Mouse (Mus musculus) embryonic facial prominence, embryonic 15.5 days (tissue): ENCODE measurements around the gene Fndc7. TPM values are rescaled to one million over a fixed set of nuclear protein-coding genes. Genes with fewer than 3 reads are reported as not detected.

Source experiments
- ATAC-seq: fragments of 200-750 bp; cut with Nextera tagmentation; 2 replicates; pipeline ENCODE4 v1.8.0; 2017; ENCODE audit warnings: low read depth, moderate TSS enrichment; ENCODE audit not compliant: insufficient number of reproducible peaks, low FRiP score, low TSS enrichment
- H3K27ac ChIP-seq: fragments of 300-500 bp; sonication (generic); replicated peaks from 2 replicates; pipeline ENCODE4 v1.5.1; 2015; ENCODE audit warnings: mild to moderate bottlenecking, inconsistent platforms
- H3K27me3 ChIP-seq: fragments of 300-500 bp; sonication (generic); 2 replicates; pipeline ENCODE4 v1.6.1; 2015; ENCODE audit warnings: inconsistent platforms
- H3K36me3 ChIP-seq: fragments of 300-500 bp; sonication (generic); 2 replicates; pipeline ENCODE4 v1.6.1; 2015; ENCODE audit warnings: mild to moderate bottlenecking, inconsistent platforms
- H3K4me1 ChIP-seq: fragments of 300-500 bp; sonication (generic); 2 replicates; pipeline ENCODE4 v1.6.1; 2015; ENCODE audit warnings: inconsistent platforms
- H3K4me2 ChIP-seq: fragments of 300-500 bp; sonication (generic); replicated peaks from 2 replicates; pipeline ENCODE4 v1.6.1; 2015; ENCODE audit warnings: mild to moderate bottlenecking, inconsistent platforms
- H3K4me3 ChIP-seq: fragments of 300-500 bp; sonication (generic); replicated peaks from 2 replicates; pipeline ENCODE4 v1.5.1; 2015; ENCODE audit warnings: mild to moderate bottlenecking, inconsistent platforms
- H3K9ac ChIP-seq: fragments of 300-500 bp; sonication (generic); 2 replicates; pipeline ENCODE4 v1.6.1; 2015; ENCODE audit warnings: inconsistent platforms
- H3K9me3 ChIP-seq: fragments of 300-500 bp; sonication (generic); replicated peaks from 2 replicates; pipeline ENCODE4 v1.6.1; 2016; ENCODE audit warnings: inconsistent platforms
- WGBS: fragments of 180-500 bp; shearing (Covaris S2); methylation state at CpG from one replicate; pipeline ENCODE4 v1.1.7; 2015; 5-methylcytosine and 5-hydroxymethylcytosine counted together
- polyA plus RNA-seq: library from polyadenylated mRNA; unstranded; fragments of >200 nt; fragmentation: Nextera tagmentation; extraction: Ambion mirVana; gene quantifications from 2 replicates; pipeline ENCODE4 v1.2.1, GENCODE M21; 2015

The Fndc7 gene
- polyA plus RNA-seq, 1 experiment from 2014 or later: 0.94 TPM

DNA sequence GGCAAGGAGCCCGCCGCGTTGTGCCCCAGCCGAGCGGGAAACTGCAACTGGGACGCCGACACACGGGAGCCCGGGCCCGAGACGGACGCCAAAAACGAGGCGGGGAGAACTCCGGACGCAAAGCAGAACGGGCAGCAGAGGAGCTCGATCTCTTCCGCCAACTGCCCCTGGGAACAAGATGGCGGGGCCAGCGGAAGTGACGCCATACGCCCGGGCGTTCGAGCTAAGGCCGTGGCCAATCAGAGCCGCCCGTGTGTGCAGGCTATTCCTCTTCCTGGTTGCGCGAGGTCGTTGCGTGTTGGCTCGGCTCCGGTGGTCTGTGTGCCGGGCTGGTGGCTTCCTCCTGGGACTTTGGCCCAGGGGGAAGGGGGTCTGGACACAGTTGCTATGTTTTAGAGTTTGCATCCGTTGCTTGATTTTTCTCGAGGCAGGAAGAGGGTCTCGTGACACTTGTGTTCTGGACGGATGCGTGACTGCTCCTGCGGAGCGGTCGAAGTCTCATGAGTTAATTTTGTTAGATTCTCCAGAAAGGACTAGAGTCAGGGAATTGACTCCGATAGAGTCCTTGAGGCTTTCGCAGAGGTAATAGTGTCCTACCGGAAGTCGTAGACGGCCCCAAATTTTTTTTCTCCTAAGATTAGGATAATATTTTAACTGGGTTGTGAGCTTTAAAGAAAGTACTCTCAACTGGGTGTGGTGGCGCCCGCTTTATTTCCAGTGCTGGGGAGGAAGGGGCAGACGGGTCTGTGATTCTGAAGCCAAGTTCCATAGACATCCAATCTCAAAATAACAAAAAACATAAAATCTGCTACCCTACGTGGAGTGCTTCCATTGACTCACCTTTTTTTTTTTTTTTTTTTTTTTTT is 22.0 kb upstream of the Fndc7 start, which contains the start of gene Prpf38b:
TSS of gene Prpf38b (minus strand) at position 180 of the 866 bp plus-strand sequence.
- peak within 1 kb of the TSS; percentile 90 for H3K4me2 ChIP-seq
- peak within 1 kb of the TSS; percentile 95 for H3K4me3 ChIP-seq
- H3K9ac ChIP-seq: peak within 1 kb of the TSS; percentile 96
- ATAC-seq: peak; percentile 98
- H3K27me3 ChIP-seq: no peaks in the 10 kb centered on the region
- H3K27ac ChIP-seq: peak within 1 kb of the TSS; percentile 100
- H3K36me3 ChIP-seq: peaks cover 5% of the 10 kb centered on the region; the same call in 1 of the 2 replicates
- WGBS: under 1% methylated on average over 53 of the region's 53 CpGs
- no peaks in the 10 kb centered on the region for H3K9me3 ChIP-seq
- H3K4me1 ChIP-seq: peaks cover 16% of the 10 kb centered on the region

DNA sequence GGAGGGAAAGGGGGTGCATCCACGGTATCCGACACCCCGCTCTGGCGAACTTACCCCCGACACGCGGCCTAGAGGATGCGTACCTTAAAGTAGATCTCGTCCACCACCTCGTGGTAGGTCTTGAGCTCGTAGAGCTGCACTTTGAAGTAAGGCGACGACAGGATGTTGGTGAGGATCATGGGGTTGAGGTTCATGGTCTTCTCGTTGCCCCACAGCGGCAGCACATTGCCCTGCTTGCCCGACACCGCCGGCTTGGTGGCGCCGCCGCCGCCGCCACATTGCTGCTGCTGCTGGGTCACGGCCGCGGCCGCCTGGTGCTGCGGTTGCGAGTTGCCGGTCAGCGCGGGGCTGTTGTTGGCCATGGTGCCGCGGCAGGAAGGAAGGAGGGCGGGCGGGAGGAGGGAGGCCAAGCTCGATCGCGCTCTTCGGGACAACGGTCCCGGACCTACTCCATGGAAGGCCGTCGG is 21.3 kb upstream of the Fndc7 start:
- Histone ChIP-seq H3K27ac (peak overlapping the region; percentile 100), H3K27me3 (no peaks in the 10 kb centered on the region), H3K4me2 (peak overlapping the region; percentile 90), H3K36me3 (peaks cover 5% of the 10 kb centered on the region; the same call in 1 of the 2 replicates), H3K4me3 (peak overlapping the region; percentile 95), H3K4me1 (peaks cover 16% of the 10 kb centered on the region), H3K9me3 (no peaks in the 10 kb centered on the region), H3K9ac (peak overlapping the region; percentile 96)
- WGBS: under 1% methylated on average over 42 of the region's 44 CpGs
- peak; percentile 84 for ATAC-seq

GRCm38 (mm10) chr3:108910303-108911080 is 20.7 kb upstream of the Fndc7 start:
- Histone ChIP-seq H3K27me3 (no peaks in the 10 kb centered on the region), H3K27ac (peak overlapping the region; percentile 100), H3K4me1 (peaks cover 16% of the 10 kb centered on the region), H3K9ac (peak overlapping the region; percentile 96), H3K9me3 (no peaks in the 10 kb centered on the region), H3K4me3 (peak overlapping the region; percentile 95), H3K36me3 (peaks cover 9% of the 10 kb centered on the region), H3K4me2 (peak overlapping the region; percentile 90)
- WGBS: under 1% methylated on average over 31 of the region's 32 CpGs
- ATAC-seq: no peak

GRCm38 (mm10) chr3:108902934-108903333 is 13.1 kb upstream of the Fndc7 start:
- 93% methylated on average over 6 of the region's 6 CpGs for WGBS
- no peak overlapping the region for H3K27ac ChIP-seq
- no peaks in the 10 kb centered on the region for H3K9me3 ChIP-seq
- H3K4me1 ChIP-seq: no peaks in the 10 kb centered on the region
- H3K4me2 ChIP-seq: no peak overlapping the region
- H3K36me3 ChIP-seq: peaks cover 45% of the 10 kb centered on the region
- no peak overlapping the region for H3K9ac ChIP-seq
- ATAC-seq: no peak
- H3K4me3 ChIP-seq: no peak overlapping the region
- H3K27me3 ChIP-seq: no peaks in the 10 kb centered on the region

GRCm38 (mm10) chr3:108902038-108902437 is 12.2 kb upstream of the Fndc7 start:
- Histone ChIP-seq H3K9me3 (no peaks in the 10 kb centered on the region), H3K4me1 (no peaks in the 10 kb centered on the region), H3K4me3 (no peak overlapping the region), H3K27ac (no peak overlapping the region), H3K27me3 (no peaks in the 10 kb centered on the region), H3K36me3 (peaks cover 42% of the 10 kb centered on the region), H3K9ac (no peak overlapping the region), H3K4me2 (no peak overlapping the region)
- no peak for ATAC-seq
- 55% methylated on average over 2 of the region's 2 CpGs for WGBS

DNA sequence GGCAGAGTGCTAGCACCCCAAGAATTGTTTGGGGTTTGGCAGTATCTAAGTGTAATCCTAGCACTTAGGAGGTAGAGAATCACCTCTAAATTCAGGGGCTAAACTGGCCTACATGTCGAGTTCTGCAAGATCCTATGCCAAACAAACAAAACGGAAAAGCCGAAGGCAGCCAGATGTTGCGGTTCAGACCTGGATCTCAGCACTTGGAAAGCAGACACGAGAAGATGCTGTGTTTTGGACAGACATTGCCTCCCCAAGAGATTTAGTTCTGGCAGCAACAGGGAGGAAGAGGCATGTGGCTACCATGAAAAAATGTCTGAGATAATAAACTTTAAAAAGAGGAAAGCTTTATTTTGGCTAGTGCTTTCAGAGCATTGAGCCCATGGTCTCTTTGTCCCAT is 10.9 kb upstream of the Fndc7 start:
- peaks cover 38% of the 10 kb centered on the region for H3K36me3 ChIP-seq
- H3K9me3 ChIP-seq: no peaks in the 10 kb centered on the region
- no peak overlapping the region for H3K9ac ChIP-seq
- H3K27me3 ChIP-seq: no peaks in the 10 kb centered on the region
- no peak overlapping the region for H3K4me2 ChIP-seq
- ATAC-seq: no peak
- H3K4me3 ChIP-seq: no peak overlapping the region
- H3K27ac ChIP-seq: no peak overlapping the region
- H3K4me1 ChIP-seq: no peaks in the 10 kb centered on the region
- 64% methylated on average over 5 of the region's 5 CpGs for WGBS

GRCm38 (mm10) chr3:108900147-108900546 is 10.3 kb upstream of the Fndc7 start:
- ATAC-seq: no peak
- Histone ChIP-seq H3K4me2 (no peak overlapping the region), H3K9me3 (no peaks in the 10 kb centered on the region), H3K36me3 (peaks cover 34% of the 10 kb centered on the region), H3K27ac (no peak overlapping the region), H3K9ac (no peak overlapping the region), H3K4me1 (no peaks in the 10 kb centered on the region), H3K4me3 (no peak overlapping the region), H3K27me3 (no peaks in the 10 kb centered on the region)
- WGBS: 86% methylated on average over 3 of the region's 3 CpGs

- no peak overlapping the region for H3K4me3 ChIP-seq
- H3K4me1 ChIP-seq: no peaks in the 10 kb centered on the region
- H3K27ac ChIP-seq: no peak overlapping the region
- no peak overlapping the region for H3K4me2 ChIP-seq
- H3K36me3 ChIP-seq: peaks cover 19% of the 10 kb centered on the region
- 98% methylated on average over 4 of the region's 4 CpGs for WGBS
- H3K9me3 ChIP-seq: no peaks in the 10 kb centered on the region
- no peaks in the 10 kb centered on the region for H3K27me3 ChIP-seq
- ATAC-seq: no peak
- H3K9ac ChIP-seq: no peak overlapping the region
Measured at GRCm38 (mm10) chr3:108898640-108899039, 8.8 kb upstream of the Fndc7 start.

DNA sequence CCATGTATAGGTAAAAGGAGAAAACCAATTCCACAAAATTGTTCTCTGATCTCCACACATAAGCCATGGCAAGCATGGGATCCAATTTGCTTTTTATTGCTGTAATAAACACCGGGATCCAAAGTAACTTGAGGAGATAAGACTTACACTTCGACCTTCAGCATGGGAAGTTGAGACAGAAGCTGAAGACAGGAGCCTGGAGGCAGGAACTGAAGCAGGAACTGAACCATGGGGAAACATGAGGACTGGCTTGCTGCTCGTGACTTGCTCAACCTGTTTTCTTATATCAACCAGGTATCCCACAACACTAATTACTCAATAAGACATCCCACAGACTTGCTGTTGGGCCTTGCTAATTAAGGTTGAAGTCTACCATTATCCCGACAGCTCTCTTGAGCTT is 3.1 kb upstream of the Fndc7 start:
- Histone ChIP-seq H3K4me3 (no peak overlapping the region), H3K27ac (no peak overlapping the region), H3K9me3 (no peaks in the 10 kb centered on the region), H3K36me3 (no peaks in the 10 kb centered on the region), H3K4me1 (no peaks in the 10 kb centered on the region), H3K9ac (no peak overlapping the region), H3K27me3 (no peaks in the 10 kb centered on the region), H3K4me2 (no peak overlapping the region)
- 54% methylated on average over 4 of the region's 4 CpGs for WGBS
- ATAC-seq: no peak

DNA sequence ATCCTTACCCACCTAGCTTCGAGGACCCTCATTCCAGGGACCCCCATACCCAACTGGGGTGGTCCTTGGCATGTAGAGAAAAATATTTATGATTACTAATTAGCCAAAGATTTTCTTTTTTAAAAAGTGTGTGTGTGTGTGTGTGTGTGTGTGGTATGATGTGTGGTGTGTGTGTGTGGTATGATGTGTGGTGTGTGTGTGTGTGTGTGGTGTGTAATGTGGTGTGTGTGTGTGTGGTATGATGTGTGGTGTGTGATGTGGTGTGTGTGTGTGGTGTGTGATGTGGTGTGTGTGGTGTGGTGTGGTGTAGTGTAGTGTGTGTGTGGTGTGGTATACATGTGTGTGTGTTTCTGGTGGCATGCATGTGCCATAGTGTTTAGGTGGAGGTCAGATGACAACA is 2.3 kb upstream of the Fndc7 start:
- ATAC-seq: no peak
- Histone ChIP-seq H3K4me3 (no peak overlapping the region), H3K9ac (no peak overlapping the region), H3K36me3 (no peaks in the 10 kb centered on the region), H3K9me3 (no peaks in the 10 kb centered on the region), H3K27ac (no peak overlapping the region), H3K4me2 (no peak overlapping the region), H3K27me3 (no peaks in the 10 kb centered on the region), H3K4me1 (no peaks in the 10 kb centered on the region)
- WGBS: 73% methylated on average over 1 of the region's 1 CpGs

- Histone ChIP-seq H3K9me3 (no peaks in the 10 kb centered on the region), H3K4me3 (no peak overlapping the region), H3K4me1 (no peaks in the 10 kb centered on the region; the same call in 1 of the 2 replicates), H3K27me3 (no peaks in the 10 kb centered on the region), H3K36me3 (no peaks in the 10 kb centered on the region), H3K9ac (no peak overlapping the region), H3K27ac (no peak overlapping the region), H3K4me2 (no peak overlapping the region)
- ATAC-seq: no peak
- 94% methylated on average over 3 of the region's 3 CpGs for WGBS
Measured at GRCm38 (mm10) chr3:108887618-108887975, 2.2 kb downstream of the Fndc7 start.
